Mouse (Mus musculus) E14TG2a.4 (cell line): ENCODE data around the gene Zfp654.
A peak's percentile ranks its signal among the peaks of the same experiment; 100 is the strongest.
"Not testable (repeated sequence)": the region's sequence is repeated elsewhere in the genome, so short reads cannot be mapped to it uniquely, and the experiment has no call there.

ENCODE experiments used
- H3K27me3 ChIP-seq: 2 replicates; pipeline ENCODE4 v1.6.1; 2014; ENCODE audit warnings: low read length, control low read depth; ENCODE audit not compliant: insufficient read depth
- H3K36me3 ChIP-seq: 2 replicates; pipeline ENCODE4 v1.6.1; 2014; ENCODE audit warnings: low read length, control low read depth; ENCODE audit not compliant: insufficient read depth
- H3K4me1 ChIP-seq: replicated peaks from 2 replicates; pipeline ENCODE4 v1.6.1; 2014; ENCODE audit warnings: low read depth, low read length, control low read depth
- H3K4me3 ChIP-seq: replicated peaks from 2 replicates; pipeline ENCODE4 v1.5.1; 2014; ENCODE audit warnings: mild to moderate bottlenecking, low read length
- H3K9me3 ChIP-seq: 2 replicates; pipeline ENCODE4 v1.6.1; 2014; ENCODE audit warnings: low read length, control low read depth
- CTCF ChIP-seq: conservative IDR thresholded peaks from 2 replicates; pipeline ENCODE4 v1.5.1; 2014; ENCODE audit warnings: low read length
- NANOG ChIP-seq: IDR thresholded peaks from 2 replicates; pipeline ENCODE4 v1.6.1; 2014; ENCODE audit warnings: borderline replicate concordance, low read length, mixed read lengths
- POU5F1 ChIP-seq: IDR thresholded peaks from 2 replicates; pipeline ENCODE4 v1.6.1; 2014; ENCODE audit warnings: low read length, borderline replicate concordance

The Zfp654 gene

DNA sequence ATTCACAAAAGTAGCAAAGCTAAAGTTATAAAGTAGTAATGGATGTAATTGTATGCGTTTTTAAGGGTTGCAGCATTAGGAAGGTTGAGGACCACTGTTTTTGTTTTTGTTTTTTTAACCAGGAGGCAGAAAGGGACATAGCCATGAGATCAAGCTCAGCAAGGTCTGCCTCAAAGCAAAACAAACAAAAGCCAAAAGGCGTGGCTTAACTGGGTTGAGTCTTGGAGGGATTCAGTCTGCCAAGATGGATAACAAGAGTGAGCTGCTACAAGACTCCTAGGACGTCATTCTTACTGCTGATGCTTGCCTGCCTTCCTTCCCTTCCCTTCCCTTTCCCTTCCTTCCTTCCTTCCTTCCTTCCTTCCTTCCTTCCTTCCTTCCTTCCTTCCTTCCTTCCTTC lies 20.8 kb upstream of the Zfp654 start:
- Histone ChIP-seq H3K4me3 (no peak overlapping the region), H3K9me3 (peaks cover 87% of the 10 kb centered on the region), H3K36me3 (peaks cover 17% of the 10 kb centered on the region; the same call in 1 of the 2 replicates), H3K4me1 (peaks cover 19% of the 10 kb centered on the region), H3K27me3 (no peaks in the 10 kb centered on the region)
- TF ChIP-seq NANOG = no peak
- TF ChIP-seq CTCF = no peak
- TF ChIP-seq POU5F1 = no peak

DNA sequence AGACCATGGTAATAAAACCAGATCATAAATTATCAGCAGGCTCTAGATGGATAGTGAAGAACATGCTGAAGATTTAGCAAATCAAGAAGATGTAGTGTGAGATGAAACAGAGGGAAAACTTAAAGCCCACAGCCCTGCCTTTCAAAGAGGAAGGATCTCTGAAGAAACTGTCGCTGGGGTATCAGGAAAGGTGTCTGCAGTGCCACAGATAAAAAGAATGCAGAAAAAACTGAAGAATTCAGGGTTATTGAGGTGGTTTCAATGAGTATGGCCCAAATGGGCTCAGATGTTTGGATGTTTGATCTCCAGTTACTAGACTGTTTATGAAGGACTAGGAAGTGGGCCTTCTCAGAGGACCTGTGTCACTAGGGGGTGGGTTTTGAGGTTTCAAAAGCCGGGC lies 18.2 kb upstream of the Zfp654 start:
- Histone ChIP-seq H3K4me3 (no peak overlapping the region), H3K36me3 (peaks cover 22% of the 10 kb centered on the region; the same call in 1 of the 2 replicates), H3K27me3 (no peaks in the 10 kb centered on the region), H3K9me3 (peaks cover 74% of the 10 kb centered on the region), H3K4me1 (peaks cover 10% of the 10 kb centered on the region; the same call in 1 of the 2 replicates)
- TF ChIP-seq POU5F1 (no peak), NANOG (no peak), CTCF (no peak)

DNA sequence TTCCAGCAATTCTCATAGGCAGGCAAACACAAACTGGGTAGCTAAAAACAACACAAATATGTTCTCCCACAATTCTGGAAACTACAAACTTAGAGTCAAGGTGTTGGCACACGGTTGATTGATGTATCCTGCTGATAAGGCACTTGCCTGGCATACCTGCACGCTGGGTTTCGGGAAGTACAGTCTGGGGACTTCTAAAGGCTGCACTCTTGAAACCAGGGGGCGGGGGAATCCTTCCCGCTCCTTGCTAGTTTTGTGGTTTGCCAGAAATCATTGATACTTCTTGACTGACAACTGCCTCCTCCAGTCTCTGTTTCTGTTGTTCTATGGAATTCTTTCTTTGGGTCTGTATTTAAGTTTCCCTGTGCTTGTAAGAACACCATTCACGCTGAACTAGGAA lies 17.2 kb upstream of the Zfp654 start:
- peaks cover 64% of the 10 kb centered on the region for H3K9me3 ChIP-seq
- H3K27me3 ChIP-seq = no peaks in the 10 kb centered on the region
- TF ChIP-seq POU5F1 = no peak
- TF ChIP-seq CTCF = no peak
- TF ChIP-seq NANOG = no peak
- H3K4me3 ChIP-seq = no peak overlapping the region
- H3K4me1 ChIP-seq = peaks cover 10% of the 10 kb centered on the region; the same call in 1 of the 2 replicates
- peaks cover 17% of the 10 kb centered on the region; the same call in 1 of the 2 replicates for H3K36me3 ChIP-seq

DNA sequence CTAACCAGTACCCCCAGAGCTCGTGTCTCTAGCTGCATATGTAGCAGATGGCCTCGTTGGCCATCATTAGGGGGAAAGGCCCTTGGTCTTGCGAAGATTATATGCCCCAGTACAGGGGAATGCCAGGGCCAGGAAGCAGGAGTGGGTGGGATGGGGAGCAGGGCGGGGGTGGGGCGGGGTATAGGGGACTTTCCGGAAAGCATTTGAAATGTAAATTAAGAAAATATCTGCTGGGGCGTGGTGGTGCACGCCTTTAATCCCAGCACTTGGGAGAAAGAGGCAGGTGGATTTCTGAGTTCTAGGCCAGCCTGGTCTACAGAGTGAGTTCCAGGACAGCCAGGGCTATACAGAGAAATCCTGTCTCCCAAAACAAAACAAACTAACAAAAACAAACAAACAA lies 14.4 kb upstream of the Zfp654 start:
- peaks cover 40% of the 10 kb centered on the region for H3K9me3 ChIP-seq

DNA sequence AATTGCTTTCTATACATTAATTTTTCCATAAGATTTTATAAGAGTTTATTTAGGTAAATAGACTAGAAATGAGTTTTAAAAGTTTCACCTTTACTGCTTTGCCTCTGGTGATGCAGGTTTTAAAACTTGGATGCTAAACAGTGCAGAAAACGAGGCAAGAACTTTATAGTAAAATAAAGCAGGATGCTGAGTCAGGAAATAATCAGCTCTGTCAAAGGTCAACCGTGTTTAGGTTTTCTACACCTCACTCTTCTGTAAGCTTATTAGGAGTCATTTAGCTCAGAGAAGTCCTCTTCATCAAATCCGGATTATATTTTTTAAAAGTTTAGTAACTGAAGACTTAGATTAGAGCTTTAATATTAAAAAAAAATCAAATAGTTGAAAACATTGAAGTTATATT lies 5.5 kb upstream of the Zfp654 start:
- H3K4me1 ChIP-seq = peaks cover 36% of the 10 kb centered on the region
- no peak overlapping the region for H3K4me3 ChIP-seq
- no peak for TF ChIP-seq CTCF
- TF ChIP-seq POU5F1 = no peak
- TF ChIP-seq NANOG = no peak
- peaks cover 58% of the 10 kb centered on the region for H3K36me3 ChIP-seq
- no peaks in the 10 kb centered on the region for H3K9me3 ChIP-seq
- no peaks in the 10 kb centered on the region for H3K27me3 ChIP-seq

More for the DNA sequence above, 14.4 kb upstream of the Zfp654 start:
- H3K4me1 ChIP-seq = peaks cover 14% of the 10 kb centered on the region; the same call in 1 of the 2 replicates
- not testable (repeated sequence) for H3K27me3 ChIP-seq, H3K36me3 ChIP-seq, H3K4me3 ChIP-seq

DNA sequence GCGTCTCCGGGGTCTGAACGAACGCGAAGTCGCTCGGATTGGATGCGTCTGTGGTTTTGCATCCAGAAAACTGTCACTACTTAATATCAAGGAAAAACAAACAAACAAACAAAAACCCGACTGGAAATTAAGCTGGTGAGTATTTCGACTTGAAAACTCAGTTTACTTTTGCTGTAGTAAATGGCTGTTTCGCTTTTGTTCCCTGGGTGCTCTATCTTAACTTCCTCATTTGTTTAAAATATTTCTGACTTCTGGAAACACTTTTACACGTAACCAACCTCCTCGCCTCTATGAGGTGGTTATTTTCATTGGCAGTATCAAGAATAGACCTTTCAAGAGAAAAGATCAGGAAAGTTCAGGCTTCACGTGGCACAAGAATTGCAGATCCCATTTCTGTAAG lies 1.4 kb upstream of the Zfp654 start:
- Histone ChIP-seq H3K9me3 (no peaks in the 10 kb centered on the region), H3K4me3 (peak overlapping the region; percentile 99), H3K36me3 (peaks cover 49% of the 10 kb centered on the region), H3K27me3 (no peaks in the 10 kb centered on the region), H3K4me1 (peaks cover 51% of the 10 kb centered on the region)
- TF ChIP-seq NANOG (no peak), POU5F1 (no peak), CTCF (no peak)

DNA sequence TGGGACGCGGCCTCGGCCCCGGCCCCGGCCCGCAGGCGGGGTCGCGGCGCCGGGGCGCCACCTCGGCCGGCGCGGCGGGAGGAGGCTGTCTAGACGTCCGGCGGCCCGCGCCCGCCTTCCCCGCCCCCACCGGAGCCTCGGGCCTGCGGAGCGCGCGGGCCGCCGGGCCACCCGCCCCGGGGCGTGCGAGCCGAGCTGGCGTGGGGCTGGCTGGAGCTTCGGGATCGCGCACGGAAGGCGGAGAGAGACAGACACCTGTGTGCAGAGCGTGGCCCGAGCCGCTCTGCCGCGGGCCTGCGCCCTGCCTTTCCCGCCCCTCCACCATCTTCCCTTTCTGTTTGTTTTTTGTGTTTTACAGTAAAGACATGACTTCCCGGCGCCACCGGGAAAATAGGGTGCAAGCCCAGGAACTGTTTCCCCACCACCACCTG lies 1.0 kb upstream of the Zfp654 start:
- no peak for TF ChIP-seq NANOG
- no peak for TF ChIP-seq POU5F1
- TF ChIP-seq CTCF = no peak
- Histone ChIP-seq H3K4me3 (peak overlapping the region; percentile 99), H3K9me3 (no peaks in the 10 kb centered on the region), H3K27me3 (no peaks in the 10 kb centered on the region), H3K36me3 (peaks cover 45% of the 10 kb centered on the region), H3K4me1 (peaks cover 50% of the 10 kb centered on the region)

DNA sequence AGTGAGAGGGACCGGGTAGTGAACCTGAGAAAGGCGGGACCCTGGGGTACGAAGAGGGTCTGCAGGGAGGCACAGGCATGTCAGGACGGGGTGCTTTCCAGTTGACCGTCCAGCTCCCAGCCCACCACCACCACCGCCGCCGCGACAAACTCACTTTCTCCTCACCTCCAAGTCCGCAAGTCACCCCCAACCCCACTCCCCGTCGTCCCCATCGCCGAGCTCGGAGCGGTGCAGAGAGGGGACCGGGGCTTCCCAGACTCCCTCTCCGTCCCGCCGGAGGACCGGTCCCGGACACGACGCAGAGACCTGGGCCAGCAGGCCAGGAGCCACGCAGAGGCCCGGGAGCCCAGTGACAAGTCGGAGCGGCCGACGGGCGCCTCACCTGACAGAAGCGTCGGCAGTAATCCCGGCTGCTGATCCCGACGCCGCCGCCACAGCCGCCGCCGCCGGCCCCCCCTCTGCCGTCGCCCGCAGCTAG lies 328 bp downstream of the Zfp654 start:
- H3K27me3 ChIP-seq = no peaks in the 10 kb centered on the region
- H3K4me1 ChIP-seq = peaks cover 47% of the 10 kb centered on the region
- no peaks in the 10 kb centered on the region for H3K9me3 ChIP-seq
- H3K36me3 ChIP-seq = peaks cover 32% of the 10 kb centered on the region
- peak overlapping the region; percentile 99 for H3K4me3 ChIP-seq
- no peak for TF ChIP-seq CTCF
- no peak for TF ChIP-seq POU5F1
- no peak for TF ChIP-seq NANOG

DNA sequence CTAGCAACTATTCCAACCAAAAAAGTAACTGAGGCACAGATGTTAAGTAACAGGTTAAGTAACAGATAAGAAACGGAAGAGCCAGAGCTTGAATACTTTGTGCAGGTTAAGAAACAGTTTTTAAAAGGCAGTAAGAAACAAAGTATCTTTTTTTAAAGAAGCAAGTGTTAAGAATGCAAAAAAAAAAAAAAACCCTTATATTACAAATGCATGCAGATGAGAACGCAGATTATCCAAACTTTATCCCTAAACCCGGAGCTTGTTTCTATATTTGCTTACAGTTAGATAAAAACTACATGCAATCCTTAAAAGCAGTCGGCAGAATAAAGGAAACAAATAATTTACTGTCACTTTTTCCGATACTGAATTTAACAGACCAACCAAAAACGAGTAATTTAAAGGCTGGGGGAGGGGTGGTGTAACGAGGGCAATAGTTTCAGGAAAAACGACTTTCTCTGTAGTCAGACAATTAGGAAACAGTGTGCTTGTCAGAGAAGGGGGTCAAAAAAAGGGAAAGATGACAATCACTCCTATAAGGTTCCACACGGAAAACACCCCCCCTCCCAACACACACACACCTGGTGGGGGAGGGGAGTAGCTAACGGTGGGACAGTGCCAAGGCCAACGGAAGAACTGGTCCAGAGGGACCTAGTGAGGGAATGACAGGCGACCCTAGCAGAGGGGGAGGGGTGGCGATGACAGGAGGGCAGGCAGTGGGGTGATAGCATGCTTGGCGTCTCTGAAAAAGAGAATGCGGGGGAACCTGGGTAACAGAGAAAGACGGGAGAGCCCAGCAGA lies 966 bp downstream of the Zfp654 start:
- Histone ChIP-seq H3K36me3 (peaks cover 26% of the 10 kb centered on the region), H3K27me3 (no peaks in the 10 kb centered on the region), H3K9me3 (no peaks in the 10 kb centered on the region), H3K4me1 (peaks cover 42% of the 10 kb centered on the region), H3K4me3 (peak overlapping the region; percentile 99)
- TF ChIP-seq CTCF = no peak
- no peak for TF ChIP-seq POU5F1
- no peak for TF ChIP-seq NANOG
